Mouse (Mus musculus) thymus, postnatal 25 days (tissue): ENCODE measurements around the gene Tob2.

Source experiments
- DNase-seq: peaks from one replicate; pipeline ENCODE4 v3.0.0; 2022

The Tob2 gene

GRCm38 (mm10) chr15:81858517-81859329 lies at the start of gene Tob2:
Gene Tob2 (minus strand): TSS chr15:81858796.
- DNase-seq: peak; percentile 76

GRCm38 (mm10) chr15:81907953-81908352 lies 49.4 kb upstream of the Tob2 start:
- no peak for DNase-seq

DNA sequence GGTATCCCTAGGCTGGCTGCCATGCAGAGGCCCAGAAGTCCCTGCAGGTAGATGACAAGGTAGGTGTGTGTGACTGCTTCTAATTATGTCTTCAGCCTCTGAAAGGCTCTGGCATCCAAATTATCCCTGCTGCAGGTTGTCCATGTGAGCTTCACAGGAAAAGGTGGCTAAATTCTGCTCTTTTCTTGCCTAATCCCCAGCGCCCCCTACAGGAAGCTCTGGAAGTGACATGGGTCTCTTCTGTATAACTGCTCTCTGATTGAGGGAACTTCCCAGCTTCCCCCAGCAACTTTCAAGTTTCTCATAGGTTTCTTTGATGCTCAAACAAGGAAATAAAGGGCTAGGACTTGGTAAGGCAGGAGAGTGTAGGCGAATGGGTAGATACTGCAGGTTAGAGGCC lies 46.3 kb upstream of the Tob2 start:
- peak; percentile 74 for DNase-seq

DNA sequence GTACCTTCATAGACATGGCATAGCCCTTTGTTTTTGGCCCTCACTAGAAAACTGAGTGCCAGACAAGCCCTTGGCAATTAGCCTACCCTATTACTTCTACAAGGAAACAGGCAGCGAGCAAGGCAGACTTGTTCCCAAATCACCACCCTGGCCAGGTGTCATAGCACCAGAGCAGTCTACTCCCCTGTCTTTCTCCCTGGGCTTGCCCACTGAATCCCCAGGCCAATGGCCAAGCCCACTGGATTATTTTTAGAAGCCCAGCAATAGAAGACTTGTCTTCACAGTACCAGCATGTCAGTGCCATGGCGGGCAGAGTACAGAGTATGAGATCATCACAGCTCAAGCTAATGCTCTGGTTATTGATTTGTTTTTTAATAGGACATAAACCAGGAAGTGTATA lies 40.2 kb upstream of the Tob2 start:
- no peak for DNase-seq

DNA sequence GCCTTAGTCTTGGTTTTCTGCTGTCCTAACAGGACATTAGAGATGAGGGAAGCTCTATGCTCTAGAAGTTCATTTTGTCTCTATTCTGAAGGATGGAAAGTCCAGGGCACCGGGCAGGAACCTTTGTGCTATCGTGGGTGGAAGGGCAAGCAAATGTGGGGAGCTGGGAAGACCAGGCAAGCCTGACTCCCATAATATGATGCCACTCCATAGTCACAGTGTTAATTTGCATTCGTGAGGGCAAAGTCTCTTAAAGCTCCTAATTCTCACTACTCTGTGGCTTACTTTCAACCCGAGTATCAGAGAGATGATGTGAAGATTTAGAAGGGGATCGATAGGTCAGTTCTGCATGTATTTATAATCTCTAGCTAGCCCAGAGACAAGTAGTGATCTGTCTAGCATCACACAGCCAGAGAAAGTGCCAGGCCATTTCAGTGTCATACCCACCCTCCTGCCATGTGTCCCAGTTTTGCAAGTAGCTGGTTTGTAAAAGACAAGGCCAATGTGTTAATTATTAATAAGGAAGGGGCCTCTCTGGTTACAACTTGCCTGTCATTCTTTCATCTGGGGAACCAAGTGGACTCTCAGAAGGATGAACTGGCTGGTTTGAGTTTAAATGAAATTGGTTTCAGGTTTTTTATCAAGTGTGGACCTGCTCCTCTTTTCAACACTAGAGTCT lies 39.1 kb upstream of the Tob2 start:
- DNase-seq: no peak

DNA sequence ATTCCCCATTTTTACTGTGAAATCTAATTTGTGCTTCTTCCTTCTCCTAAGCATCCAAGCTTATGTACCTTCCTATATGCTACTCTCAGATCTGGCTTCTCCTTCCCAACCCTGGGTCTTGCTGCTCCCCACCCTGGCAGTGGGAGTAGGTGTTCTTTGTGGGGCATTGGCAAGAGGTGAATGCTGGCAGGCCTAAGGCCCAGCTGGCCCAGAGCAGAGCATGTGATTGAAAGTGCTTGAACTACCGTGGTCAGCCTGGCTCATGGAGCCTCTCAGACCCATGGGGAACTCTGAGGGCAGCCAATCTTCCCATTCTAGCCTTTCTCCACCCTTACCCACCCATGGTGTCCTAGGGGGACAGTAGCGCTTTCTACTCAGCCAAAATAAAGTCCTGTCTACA lies 37.8 kb upstream of the Tob2 start:
- DNase-seq: no peak

- no peak for DNase-seq
These were observed 35.4 kb upstream of the Tob2 start for GRCm38 (mm10) chr15:81894002-81894401.

DNA sequence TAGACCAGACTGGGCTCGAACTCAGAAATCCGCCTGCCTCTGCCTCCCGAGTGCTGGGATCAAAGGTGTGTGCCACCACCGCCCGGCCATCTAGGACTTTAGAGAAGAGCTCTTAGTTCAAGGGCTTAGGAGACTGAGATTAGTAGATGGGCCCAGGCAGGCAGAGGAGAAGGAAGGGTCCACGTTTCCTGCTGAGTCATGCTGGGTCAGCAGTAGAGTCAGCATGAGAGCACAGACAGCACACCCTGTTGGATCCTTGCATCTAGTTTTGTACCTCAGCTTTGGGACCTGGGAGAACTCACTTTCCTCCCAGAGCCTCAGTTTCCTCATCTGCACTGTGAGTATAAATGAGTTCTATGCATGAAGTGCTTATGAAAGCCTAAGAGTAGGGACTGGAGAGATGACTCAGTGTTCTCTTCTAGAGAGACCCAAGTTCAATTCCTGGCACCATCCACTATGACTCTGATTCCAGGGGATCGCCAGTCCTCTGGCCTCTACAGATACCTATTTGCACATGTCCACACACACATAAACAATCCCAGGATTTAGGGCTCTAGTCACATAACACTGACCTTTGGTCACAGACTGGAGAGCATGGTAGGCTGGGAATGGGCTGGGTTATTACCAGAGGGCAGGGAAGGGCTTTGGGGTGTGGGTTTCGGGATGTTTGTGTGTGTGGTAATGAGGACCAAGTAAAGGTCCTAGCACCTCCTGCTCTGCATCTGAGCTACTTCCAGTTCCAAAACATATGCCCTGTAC lies 33.4 kb upstream of the Tob2 start:
- DNase-seq: no peak

- DNase-seq: no peak
These were observed 32.7 kb upstream of the Tob2 start for GRCm38 (mm10) chr15:81891140-81891802.

DNA sequence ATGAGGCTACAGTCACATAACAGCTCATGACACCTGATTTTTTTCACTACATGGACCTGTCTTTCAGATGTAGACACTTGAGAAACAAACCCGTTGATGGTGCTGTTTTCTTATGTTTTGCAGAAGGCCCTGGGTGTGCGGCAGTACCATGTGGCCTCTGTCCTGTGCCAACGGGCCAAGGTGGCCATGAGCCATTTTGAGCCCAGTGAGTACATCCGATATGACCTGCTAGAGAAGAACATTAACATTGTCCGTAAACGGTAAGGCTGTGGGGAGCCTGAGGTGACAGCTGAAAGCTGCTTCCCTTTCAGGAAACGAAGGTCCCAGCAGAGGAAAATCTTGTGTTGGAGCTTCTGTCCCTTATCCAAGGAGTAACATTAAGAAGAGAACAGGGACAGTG lies 30.6 kb upstream of the Tob2 start:
- no peak for DNase-seq

GRCm38 (mm10) chr15:81886795-81887550 lies 28.4 kb upstream of the Tob2 start:
- DNase-seq: no peak

- DNase-seq: no peak
These were observed 26.9 kb upstream of the Tob2 start for GRCm38 (mm10) chr15:81885418-81885934.

GRCm38 (mm10) chr15:81882348-81882747 lies 23.8 kb upstream of the Tob2 start:
- DNase-seq: no peak

GRCm38 (mm10) chr15:81879531-81880401 lies 21.2 kb upstream of the Tob2 start:
- DNase-seq: no peak

DNA sequence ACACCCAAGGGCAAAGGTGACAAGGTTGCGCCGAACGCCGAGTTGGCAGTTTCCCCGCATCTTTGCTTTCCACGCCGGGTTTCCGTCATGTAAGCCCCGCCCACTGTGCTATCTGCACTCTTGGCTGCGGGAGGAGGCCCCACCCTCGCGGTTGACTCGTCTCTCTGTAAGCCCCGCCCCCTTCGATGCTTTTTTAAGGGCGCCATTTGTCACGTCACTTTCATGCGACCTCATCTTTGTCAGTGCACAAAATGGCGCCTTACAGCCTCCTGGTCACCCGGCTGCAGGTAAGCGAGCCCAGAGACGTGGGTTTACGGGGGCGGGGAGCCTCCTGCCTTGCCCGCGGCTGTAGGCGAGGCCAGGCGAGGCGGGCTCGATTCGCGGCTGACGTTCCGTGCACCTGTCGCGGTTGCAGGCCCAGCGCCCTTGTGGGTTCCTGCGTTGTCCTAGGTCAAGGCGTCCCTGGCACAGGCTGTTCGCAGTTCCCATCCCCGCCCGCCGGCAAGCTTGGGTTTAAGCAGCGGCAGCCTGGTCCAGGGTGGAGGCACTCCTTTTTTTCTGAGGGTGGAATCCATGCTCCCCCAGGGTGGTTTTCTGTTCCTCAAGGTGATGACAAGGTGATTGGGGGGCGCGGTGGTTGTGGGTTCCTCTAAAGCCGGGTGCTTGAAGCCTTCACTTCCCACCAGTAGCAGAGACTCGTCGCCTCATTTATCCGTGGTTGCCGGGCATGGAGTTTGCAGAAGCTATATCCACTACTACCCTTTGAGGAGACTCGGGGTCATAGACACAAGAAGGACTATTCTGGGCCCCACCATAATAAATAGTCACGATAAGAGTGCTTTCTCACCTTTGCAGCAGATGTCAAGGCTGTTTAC lies 13.9 kb upstream of the Tob2 start, which contains the start of gene Aco2:
TSS of gene Aco2 (plus strand) at position 48 of the 875 bp plus-strand sequence.
- DNase-seq: peak; percentile 100

GRCm38 (mm10) chr15:81871604-81872261 lies 13.1 kb upstream of the Tob2 start, which contains the start of gene Phf5a:
Gene Phf5a (minus strand): TSS chr15:81871911.
- peak; percentile 82 for DNase-seq

DNA sequence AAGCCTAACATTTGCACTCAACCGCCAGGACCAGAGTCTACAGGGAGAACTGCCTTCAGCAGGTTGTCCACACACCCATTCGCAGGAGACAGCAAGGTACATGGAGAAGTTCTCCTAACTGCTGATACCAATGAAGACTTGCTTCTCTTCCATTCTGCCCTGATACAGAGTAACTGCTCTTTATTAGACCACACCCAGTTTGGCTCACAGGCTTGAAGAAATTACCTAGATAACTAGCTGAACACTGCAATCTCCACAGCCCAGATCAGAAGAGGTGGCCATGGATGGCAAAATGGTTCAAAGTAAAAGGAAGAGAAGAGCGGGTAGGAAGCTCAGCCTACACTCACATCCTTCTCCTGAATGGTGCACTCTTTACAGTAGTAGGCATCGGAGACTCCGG lies 11.4 kb upstream of the Tob2 start:
- DNase-seq: no peak

GRCm38 (mm10) chr15:81864238-81864637 lies 5.6 kb upstream of the Tob2 start:
- no peak for DNase-seq

- peak; percentile 14 for DNase-seq
These were observed 2.0 kb upstream of the Tob2 start for GRCm38 (mm10) chr15:81860471-81861135.
